16 mouse cellular contexts compared by ENCODE assay signal in the genomic region with DNA sequence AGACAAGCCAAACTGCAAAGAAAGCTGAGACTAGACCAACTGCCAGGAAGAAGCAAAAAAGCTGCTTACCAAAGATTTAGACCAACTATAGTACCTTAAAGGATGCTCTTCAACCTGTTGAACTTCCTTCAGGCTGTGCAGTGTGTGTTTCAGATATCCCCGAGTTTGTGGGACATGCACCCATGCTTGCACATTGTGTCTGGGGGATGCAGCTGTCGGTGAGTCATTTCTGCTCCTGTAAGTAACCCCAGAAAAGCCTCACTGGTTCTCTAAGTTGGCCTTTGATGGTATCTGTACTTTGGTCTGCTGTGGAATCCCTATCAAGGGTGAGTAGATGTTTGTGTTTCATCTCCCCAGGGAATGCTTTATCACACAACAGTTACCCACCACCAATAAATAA.
"Had no signal": no experiment of that assay in that cellular context is flagged by ENCODE, and none has a peak within 500 bp of the region (broad histone marks: within the 10 kb centered on the region; RNA-seq: fewer than 3 reads in every experiment).

No protein-coding gene starts in this region.

- H3K27me3 ChIP-seq: midbrain, embryonic 12.5 days; neural tube, embryonic 12.5 days had no signal

- H3K9me3 ChIP-seq: midbrain, embryonic 12.5 days; neural tube, embryonic 12.5 days had no signal

- ATAC-seq: midbrain, embryonic 16.5 days had no signal

- H3K27ac ChIP-seq: midbrain, embryonic 12.5 days; neural tube, embryonic 12.5 days had no signal

- DNase-seq: lung, adult 18-20 months; lung, embryonic 14.5 days; lung, postnatal 10 days; lung, postnatal 4 days; midbrain, embryonic 14.5 days; retina, postnatal 1 day; right cerebral cortex, adult 18-20 months; right cerebral cortex, postnatal 25 days; right cerebral cortex, postnatal 4 days; spleen, adult 18-20 months; thymus, adult 18-20 months; thymus, postnatal 14 days; thymus, postnatal 36 days had no signal

- H3K36me3 ChIP-seq: midbrain, embryonic 12.5 days; neural tube, embryonic 12.5 days had no signal

- H3K4me2 ChIP-seq: lung, embryonic 14.5 days; midbrain, embryonic 12.5 days; neural tube, embryonic 12.5 days had no signal

- H3K4me3 ChIP-seq: midbrain, embryonic 12.5 days; neural tube, embryonic 12.5 days had no signal

- H3K9ac ChIP-seq: lung, embryonic 14.5 days; midbrain, embryonic 12.5 days; neural tube, embryonic 12.5 days had no signal

- H3K4me1 ChIP-seq: midbrain, embryonic 12.5 days; neural tube, embryonic 12.5 days had no signal
